Mouse (Mus musculus): ENCODE data around the gene Ahnak.
"Not testable (repeated sequence)": the region's sequence is repeated elsewhere in the genome, so short reads cannot be mapped to it uniquely, and the experiment has no call there.

The Ahnak gene

DNA sequence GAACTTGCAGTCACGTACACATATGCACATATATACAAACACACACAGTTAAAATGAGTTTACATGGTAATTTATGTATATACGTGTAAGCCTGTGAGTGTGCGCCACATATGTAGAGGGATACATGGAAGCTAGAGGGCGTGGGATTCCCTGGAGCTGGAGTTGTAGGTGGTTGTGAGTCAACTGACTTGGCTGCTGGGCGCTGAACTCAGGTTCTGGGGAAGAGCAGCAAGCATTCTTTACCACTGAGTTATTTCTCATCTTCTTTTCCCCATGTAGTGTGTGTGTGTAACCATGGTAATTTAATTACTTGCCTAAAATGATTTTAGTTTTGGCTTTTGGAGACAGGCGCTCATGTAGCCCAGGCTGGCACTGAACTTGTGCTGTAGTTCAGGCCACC lies 7.5 kb downstream of the Ahnak start:
- no peak for DNase-seq

DNA sequence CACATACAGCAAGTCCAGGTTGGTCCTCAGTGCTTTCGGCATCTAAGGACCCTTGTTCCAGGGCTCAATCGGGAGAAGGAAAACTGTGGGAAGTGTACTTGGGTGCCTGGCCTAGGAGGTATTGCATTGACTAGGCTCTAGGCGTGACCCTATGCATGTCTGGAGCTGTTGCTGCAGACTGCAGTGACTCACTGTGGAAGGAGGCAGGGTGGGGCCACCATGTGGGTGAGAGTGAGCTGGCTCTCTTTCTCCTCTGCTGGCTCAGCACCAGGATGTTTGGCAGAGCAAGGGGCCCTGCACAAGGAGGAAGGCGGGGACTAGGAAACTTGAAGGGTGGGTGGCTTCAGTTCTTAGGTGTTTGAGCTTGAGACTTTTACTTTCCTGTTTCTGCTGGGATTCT lies 8.5 kb downstream of the Ahnak start:
- DNase-seq: peak in 1 of 2 experiments; percentile 48

DNA sequence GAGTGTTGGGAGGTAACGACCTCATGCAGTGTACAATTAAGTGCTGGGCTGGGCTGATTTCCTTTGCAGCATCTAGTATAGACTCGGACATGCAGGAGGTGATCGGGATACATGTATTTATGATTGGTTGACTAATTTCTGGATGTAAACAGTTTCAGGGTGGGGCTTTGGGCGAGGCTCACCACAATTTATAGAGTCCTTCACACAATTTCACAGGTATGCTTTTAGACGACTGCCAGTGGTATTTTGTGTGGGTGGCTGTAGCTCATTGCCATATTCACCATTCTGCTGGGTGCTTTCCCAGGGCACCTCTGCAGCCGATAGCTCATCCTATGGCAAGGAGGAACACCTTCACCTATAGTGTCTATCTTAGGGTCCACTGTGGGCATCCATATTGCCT lies 9.5 kb downstream of the Ahnak start:
- DNase-seq: no peak

DNA sequence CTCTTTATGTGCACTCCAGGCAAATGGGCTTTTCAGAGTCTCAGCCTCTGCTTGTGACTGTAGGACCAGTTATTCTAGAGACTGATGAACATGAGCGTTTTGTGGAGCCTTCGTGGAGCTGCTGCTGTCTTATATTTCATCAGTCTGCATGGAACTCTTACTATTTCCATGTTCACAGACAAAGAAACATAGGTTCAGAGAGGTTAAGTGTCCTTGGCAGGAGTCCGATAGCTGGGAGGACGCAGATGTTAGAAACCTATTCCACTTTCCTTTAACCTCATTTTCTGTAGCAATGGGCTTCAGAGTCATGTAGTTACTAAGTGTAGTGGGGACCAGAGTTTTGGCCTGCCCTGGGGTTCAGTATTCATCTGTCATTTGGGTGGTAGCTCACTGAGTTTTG lies 10.1 kb downstream of the Ahnak start:
- DNase-seq: no peak

DNA sequence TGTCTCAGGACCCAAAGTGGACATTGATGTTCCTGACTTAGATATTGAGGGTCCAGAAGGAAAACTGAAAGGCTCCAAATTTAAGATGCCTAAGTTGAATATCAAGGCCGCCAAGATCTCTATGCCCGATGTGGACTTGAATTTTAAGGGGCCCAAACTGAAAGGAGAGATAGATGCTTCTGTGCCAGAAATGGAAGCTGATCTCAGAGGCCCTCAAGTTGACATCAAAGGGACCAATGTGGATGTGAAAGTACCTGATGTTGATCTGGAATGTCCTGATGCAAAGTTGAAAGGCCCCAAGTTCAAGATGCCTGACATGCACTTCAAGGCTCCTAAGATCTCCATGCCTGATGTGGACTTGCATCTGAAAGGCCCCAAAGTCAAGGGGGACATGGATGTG lies 17.8 kb downstream of the Ahnak start:
- not testable (repeated sequence) for DNase-seq

DNA sequence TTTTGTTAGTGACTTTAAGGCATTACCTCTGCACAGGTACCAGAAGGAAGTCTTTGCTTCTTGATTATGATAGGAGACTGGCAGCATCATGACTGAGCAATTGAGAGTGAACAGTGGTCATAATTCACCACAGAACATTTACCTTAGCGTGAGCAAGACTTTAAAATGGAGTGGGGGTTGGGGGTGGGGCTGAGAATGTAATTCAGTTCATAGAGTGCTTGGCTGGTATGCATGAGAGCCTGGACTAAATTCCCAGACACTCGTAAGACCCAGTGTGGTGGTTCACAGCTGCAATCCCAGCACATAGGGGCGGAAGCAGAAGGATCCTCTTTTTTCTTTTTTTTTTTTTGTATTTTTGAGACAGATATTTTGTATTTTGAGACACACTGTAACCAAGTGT lies 30.2 kb downstream of the Ahnak start:
- DNase-seq: no peak

DNA sequence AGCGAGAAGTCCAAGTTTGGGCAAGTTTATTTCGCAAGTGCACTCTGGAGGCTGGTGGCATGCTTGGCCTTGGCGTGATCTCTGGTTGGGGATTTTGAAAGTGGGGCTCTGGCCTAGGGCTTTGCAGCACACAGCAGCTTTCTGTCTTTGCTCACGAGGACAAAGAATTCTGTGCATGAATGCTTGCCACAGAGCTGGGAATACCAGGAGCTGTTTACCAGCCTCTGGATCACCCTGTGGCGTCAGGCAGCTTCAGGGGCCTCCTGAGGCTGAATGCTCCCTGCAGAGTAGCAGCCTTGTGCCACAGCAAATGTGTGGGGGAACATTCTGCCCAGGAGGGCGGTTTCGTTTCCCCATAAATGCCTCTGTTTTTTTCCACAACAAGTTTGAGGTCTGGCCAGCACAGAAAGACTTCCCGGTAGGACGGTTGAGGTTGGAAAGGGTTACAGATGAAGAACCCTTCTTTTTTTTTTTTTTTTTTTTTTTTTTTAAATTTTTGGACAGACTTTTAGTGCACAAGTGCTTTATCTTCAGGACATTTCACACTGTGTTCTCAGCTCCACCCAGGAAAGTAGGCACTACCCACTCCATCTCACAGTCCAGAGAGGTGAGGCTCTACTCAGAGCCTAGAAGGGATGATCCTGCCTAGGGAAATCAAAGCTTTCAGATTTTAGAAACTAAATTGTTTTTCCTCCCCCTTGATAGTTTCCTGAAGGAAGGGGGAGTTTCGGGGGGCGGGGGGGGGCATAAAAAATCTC lies 34.1 kb downstream of the Ahnak start:
- no peak for DNase-seq

DNA sequence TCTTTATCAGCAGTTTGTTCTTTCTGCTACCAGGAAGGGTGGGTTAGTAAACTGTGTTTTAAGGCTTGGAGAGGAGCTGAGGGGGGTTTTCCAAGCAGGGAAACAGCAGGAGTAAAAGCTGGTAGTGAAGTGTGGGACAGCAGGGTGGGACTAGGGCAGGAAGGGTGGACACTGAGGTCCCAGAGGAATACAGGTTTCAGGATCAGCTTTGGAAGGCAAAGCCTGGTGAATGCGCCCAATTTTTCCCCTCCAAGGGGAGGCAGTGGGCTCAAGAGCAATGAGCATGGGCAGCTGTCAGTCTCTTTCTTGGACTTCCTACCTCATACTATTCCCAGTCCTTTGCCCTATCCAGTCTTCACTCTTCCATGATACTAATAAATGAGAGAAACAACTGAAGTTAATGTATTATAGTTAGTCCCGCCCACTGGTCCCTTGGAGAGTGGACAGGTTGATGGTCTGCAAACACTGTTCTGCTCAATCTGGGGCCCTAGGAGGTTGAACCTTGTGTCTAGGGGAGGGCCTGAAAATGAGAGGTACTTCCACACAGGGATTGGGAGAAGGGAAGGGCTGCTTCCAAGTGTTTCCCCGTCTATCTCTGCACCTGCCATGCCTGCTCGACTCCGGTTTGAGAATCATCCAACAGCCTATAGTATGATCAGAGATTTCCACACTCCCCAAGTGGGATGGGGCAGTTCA lies 36.6 kb downstream of the Ahnak start:
- DNase-seq: no peak

DNA sequence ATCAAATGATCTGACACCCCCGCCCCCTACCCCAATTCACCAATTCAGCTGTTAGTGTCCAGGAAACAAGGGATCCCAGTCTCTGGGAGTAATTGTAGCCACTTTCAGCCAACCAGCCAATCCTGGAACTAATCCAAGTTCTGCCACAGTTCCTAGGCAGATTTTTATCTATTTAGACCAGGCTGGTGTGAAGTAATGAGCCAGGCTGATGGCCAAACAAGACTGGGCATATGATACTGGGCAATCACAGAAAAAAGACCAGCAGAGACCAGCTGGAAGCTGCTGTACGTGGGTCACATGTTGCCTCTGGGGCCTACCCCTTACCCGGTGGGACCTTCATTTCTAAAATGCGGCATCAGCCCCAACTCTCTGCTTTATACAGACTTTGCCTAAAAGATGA lies 37.5 kb downstream of the Ahnak start:
- DNase-seq: peak; percentile 63 to 67

DNA sequence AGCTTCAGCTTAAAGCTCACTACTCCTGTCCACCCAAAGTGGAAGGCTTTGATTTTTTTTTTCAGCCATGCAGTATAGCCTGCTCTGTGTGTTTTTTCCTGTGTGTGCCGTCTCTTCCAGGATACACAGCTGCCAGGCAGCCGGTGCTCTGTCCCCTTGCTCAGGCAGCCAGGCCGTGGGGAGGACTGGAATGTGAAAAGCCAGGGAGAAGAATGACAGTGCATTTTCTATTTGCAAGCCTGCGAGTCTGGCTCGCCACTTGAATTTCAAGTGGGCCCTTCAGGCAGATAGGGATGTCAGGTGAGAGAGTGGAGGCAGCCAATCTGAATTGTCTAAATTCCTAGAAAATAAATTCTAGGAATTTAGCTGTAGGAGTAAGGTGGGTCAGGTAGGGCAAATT lies 38.7 kb downstream of the Ahnak start:
- peak in 1 of 2 experiments; percentile 24 for DNase-seq

DNA sequence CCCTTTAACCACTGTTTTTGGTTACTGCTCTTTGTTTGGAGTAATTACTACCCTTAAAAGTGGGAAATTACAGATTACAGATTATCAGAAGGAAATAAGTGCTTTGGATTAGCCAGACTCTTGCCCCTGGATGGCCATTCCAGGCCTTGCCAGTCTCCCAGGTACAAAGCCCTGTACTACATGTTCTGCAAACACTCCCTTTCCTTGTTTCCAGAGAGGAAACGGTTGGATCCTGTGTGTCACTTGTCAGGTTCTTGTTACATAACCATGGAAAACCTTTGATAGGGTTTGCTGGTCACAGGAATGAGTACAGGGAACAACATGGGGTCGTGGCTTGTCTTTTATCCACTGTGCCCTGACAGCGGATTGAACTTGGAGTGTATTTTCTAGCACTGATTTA lies 39.3 kb downstream of the Ahnak start:
- no peak for DNase-seq

DNA sequence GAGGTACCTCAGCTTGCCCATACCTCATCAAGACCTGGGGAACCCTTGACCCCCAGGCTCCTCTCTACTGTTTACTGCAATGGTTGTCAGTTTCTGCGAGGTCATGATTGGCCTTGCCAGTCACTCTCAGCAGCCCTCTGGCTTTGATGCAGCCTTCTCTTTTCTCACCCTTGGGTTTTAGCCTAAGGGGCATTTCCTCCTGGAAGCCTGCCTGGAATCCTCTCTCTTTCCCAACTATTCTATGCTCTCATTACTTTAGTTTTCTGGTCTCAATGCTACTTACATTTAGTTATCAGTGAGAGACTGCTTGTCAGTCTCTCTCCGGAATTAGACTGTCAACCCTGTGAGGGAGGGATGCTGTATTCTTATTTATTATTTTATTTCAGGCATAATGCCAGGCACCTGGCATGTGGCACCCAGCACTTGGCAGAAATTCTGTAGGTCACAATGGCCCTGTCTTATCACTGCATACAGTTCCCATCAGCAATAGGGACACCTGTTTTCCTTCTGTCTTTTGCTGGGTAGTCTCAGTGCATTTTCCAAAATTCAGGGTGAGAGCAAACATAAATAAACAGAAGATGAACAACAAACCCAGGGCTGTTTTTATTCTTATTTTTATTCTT lies 40.7 kb downstream of the Ahnak start:
- peak; percentile 57 to 78 for DNase-seq

DNA sequence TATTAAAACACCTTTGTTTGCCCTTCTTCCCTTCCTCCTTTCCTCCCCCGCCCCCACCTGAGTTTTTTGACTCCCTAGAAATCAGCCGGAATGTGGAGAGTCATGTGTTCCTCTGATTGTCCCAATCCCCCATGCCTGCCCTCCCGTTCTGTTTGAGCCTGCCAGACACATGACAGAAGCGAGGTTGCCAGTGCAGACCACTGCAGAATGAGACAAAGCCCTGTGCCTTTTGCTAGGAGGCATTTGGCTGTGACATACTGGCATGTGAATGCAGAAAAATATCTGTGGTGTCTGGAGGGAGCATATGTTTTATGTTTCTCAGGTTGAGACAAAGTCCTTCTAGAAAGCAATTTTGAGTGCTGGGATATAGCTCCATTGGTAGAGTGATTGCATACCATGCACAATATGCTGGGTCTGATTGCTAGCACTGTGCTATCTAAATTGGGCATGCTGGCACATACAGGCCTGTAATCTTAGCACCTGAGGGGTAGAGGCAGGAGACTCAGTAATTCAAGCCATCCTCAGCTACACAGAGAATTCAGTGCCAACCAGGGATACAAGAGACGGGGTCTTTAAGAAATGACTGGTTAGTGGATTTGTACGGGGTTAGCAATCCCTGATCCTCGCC lies 43.5 kb downstream of the Ahnak start:
- DNase-seq: peak in 1 of 2 experiments; percentile 27

DNA sequence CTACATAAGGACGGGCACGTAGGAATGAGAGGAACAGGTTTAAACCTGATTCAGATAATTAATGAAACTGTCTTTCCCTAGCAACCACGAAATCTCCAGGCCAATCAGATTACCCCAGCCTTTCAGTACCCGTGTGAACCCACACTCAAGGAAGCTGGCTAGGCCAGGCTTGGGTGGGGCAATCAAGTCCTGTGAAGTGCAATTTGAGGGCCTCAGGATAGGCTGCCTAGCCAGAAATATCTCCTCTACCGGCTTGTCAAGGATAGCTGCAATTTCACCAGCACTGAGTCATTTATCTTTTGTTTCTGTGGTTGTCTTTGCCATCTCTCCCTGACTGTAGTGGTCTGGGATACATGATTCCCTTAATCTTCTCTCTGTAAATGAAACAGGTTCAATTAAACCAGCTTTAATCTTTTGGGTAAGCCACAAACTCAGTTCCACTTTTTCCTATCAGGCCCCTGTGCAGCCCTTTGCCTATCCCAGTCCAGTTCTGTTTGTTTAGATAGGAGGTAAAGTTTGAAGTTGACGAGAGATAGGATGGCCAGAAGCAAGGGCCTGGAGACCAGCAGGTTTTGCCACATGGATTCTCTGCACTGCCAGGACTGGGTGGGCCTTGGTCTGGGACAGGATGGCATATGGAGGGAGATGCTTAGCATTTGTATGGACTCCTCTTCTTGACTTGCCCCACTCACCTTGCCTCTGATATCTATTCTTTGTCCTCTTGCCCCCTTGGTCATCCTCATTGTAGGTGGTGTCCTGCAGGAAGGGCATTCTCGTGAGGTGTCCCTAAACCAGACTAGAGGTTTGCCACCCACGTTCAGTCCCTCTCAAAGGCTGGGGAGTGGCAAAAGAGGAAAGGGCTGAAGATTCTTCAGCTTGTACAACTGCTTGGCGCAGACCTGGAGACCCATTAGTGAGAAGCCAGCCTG lies 44.6 kb downstream of the Ahnak start:
- no peak for DNase-seq

DNA sequence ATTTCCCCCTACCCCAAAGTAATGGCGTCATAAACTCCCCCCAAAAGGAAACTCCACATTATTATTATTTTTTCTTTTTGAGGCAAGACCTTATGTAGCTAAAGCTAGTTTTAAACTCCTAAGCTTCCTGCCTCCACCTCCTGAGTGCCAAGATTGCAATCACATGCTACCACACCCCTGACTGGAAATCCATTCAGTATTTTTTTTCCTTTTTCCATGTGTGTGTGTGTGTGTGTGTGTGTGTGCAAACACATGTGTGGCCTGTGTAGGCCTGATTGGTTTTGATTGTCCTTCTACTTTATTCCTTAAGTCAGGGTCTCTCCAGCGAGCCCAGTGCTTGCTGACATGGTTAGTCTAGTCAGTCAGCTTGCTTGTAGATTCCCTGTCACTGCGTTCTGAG lies 45.4 kb downstream of the Ahnak start:
- DNase-seq: no peak

DNA sequence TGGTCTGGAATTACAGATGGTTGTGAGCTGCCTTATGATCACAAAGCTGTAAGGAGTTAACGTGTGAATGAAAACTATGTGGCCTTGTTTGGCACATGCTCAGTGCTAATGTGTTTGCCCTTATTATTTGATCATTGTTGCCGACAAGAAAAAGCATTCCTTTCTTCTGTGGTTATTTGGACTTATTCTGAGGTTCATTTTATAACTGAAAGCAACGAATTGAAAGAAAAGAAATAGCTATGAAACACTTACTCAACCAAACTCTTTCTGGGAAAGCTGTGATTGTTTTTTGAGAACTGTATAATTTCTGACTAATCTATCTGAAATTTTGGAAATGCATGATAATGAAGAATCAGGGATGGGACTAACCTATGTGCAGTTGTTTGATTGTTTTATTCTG lies 46.0 kb downstream of the Ahnak start:
- DNase-seq: no peak

DNA sequence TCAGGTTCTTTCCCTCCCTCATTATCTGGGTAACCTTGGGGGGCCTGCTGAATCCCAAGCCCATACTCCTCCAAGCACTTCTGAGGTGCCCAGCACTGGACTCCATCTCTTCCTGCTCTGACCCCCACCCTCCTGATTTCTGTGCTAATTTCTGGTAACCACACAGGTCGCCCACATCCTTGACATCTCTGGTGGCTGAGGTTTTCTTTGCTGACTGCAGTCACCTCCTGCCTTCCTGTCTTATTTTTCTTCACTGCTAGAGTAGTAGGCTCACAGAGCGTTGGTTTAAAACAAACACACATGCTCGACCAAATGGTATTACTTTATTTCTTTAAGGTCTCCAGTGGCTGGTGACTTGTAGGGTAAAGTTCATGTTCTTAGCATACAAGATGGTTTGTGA lies 49.1 kb downstream of the Ahnak start:
- no peak for DNase-seq

DNA sequence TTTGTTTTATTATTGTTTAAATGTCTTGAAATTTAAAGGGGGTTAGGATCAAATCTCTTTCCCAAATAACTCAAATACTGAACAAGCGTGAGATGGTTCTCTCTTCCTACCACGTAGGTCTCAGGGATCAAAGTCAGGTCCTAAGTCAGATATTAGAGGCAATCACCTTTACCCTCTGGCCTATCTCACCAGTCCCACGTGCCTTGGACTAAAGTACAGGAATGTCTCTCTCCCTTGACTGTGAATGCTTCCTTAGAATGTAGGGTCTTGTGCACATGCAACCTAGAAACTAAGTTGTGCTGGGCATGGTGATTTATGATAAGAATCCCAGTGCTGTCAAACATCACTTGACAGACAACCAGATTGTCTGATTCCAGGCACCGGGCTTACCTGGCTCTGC lies 50.2 kb downstream of the Ahnak start:
- no peak for DNase-seq

DNA sequence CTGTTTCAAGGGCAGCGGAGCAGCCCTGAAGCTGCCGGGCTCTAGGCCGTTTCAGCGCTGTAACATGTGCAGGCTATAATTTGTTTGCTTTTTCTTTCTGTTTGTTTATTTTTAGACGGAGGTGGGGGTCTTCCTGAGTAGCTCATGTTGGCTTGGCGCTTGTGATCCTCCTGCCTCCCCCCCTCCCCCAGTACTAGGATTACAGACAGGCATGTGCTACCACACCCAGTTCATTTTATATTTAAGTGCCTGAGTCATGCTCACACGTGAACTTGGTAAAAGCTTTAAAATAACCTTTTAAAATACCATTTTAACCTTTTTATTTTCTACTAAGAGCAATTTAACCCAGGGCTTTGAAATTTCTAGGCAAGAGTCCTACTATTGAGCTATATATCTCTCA lies 50.8 kb downstream of the Ahnak start:
- DNase-seq: no peak

DNA sequence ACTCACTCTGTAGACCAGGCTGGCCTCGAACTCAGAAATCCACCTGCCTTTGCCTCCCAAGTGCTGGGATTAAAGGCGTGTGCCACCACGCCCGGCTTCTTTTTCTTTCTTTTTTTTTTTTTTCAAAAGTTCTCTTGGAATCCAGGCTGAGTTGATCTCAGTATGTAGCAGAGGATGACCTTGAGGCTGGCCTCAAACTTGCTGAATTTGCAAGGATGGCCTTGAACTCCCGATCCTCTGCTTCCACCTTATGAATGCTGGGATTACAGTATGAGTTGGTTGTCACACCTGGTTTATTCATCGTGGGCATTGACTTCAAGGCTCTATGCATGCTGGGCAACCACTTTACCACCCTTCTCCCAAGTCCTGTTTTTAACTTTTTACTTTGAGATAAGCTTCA lies 51.6 kb downstream of the Ahnak start:
- DNase-seq: no peak

DNA sequence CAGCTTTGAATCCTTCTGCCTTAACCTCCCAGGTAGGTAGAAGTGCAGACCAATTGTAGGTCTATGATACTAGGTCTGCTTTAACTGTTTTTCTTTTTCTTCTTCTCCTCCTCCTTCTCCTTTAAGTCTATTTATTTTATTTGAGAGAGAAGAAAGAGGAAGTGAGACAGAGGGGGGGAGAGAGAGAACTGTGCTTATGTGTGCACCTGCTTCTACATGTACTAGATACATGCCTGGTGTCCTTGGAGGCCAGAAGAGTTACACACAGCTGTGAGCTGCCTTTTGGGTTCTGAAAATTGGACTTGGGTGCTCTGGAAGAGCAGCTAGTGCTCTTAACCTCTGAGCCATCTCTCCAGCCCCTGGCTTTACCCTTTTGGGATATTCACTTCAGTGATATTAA lies 52.0 kb downstream of the Ahnak start:
- DNase-seq: no peak

DNA sequence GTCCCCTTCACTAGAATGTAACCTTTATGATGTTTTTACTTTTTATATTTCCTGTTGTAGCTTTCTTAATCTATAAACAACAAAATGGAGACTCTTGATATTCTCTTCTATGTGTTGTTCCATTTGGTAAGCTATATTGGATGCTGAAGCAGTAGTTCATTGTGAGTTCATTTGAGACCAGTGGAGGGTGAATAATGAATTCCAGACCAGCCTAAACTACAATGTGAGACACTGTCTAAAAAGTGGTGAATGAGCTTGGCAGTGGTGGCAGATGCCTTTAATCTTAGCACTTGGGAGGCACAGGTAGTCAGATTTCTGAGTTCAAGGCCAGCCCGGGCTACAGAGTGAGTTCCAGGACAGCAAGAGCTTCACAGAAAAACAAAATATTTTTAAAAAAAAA lies 54.0 kb downstream of the Ahnak start:
- no peak for DNase-seq

DNA sequence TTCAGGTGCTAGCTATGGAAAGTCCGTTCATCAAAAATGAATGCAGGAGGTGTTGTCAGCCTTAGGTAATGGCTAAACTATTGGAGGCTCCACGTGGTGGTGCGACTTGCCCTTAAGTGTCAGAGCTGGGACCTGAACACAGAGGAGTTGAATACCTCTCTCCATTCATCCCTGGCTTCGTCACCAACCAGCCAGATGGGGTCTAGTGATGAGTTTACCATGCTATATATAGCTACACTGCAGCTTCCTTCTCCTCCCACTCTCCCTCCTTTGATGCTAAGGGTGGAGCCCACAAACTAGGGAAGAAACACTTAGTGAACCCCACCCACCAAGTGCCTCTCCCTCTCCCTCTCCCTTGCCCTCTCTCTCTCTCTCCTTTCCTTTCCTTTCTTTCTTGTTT lies 55.2 kb downstream of the Ahnak start:
- no peak for DNase-seq
